Comparison of ENCODE assay signal across 11 mouse cellular contexts in the genomic region with DNA sequence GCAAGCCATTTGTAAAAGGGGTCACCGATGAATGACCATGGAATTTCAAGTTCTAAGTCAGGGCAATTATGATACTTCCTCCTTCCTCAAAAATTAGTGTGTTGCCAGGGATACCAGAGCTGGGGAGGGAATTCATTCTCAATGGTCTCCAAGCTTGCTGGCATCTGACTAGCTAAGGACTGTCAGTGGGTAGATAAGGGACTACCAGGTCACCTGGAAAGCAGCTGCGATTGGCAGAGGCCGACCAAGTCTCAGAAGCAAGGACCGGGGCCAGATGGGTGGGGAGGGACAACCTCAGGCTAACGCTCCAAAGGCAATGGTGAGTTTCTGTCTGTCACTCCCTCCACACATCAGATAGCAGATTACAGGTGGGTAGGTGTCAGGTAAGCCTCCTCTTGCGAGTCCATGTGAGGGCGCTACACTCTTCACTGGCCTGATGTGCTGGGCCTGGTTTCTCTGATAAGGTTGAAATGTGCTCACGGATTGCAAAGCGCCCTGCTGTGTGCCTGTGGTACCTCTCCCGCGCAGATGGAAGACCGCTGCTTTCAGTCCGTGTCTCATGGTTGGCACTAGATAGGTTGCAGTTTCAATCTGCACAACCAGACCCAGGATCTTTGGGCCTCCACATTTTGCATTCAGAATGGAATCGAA. TPM values are rescaled to one million over a fixed set of nuclear protein-coding genes. Genes with fewer than 3 reads are reported as not detected.
DNase-seq lines count a peak whose midpoint lies in the region; ATAC-seq and TF ChIP-seq lines count a peak whose summit lies in the region.
"Had no signal": no experiment of that assay in that cellular context is flagged by ENCODE, and none has a peak within 500 bp of the region (broad histone marks: within the 10 kb centered on the region; RNA-seq: fewer than 3 reads in every experiment).

No protein-coding gene starts in this region.

- H3K9ac ChIP-seq in MEL (ENCODE audit: control insufficient read depth, low read depth, low read length, poor library complexity, severe bottlenecking): no peak overlapping the region
- no peak overlapping the region for H3K9ac ChIP-seq in liver, embryonic 14.5 days (replicated peaks)
- H3K9ac ChIP-seq: forebrain, embryonic 12.5 days had no signal

- no peak overlapping the region for H3K4me3 ChIP-seq in left cerebral cortex, adult 2 months
- H3K4me3 ChIP-seq in MEL (ENCODE audit: control insufficient read depth in 1 of 2, insufficient read depth in 1 of 2, low read depth in 2 of 2, low read length in 2 of 2): no peak overlapping the region
- H3K4me3 ChIP-seq in liver, embryonic 14.5 days (ENCODE audit: insufficient read depth in 1 of 2, low read depth in 2 of 2, low read length in 2 of 2): no peak overlapping the region
- no peak overlapping the region for H3K4me3 ChIP-seq in limb, embryonic 10.5 days
- H3K4me3 ChIP-seq: forebrain, embryonic 12.5 days; hindbrain, embryonic 10.5 days had no signal

- TF ChIP-seq CTCF in left cerebral cortex, adult 2 months (IDR thresholded peaks at IDR 0.05): peak; percentile 1; the same call in 1 of the 2 replicates
- TF ChIP-seq CTCF in MEL (IDR thresholded peaks at IDR 0.05 in 2 of 3, conservative IDR thresholded peaks at IDR 0.05 in 1 of 3; ENCODE audit: control insufficient read depth in 1 of 3, insufficient read depth in 1 of 3, low read depth in 2 of 3, low read length in 3 of 3, poor library complexity in 1 of 3, severe bottlenecking in 1 of 3): 0 out of 6 replicates have a peak, but pooled peaks of 1 of the 3 experiments have one; percentile 5
- TF ChIP-seq CTCF in liver, embryonic 14.5 days (IDR thresholded peaks at IDR 0.05; ENCODE audit: low read depth): peak; percentile 9

- no peaks in the 10 kb centered on the region for H3K9me3 ChIP-seq in MEL (replicated peaks; ENCODE audit: insufficient read depth, low read length)
- no peaks in the 10 kb centered on the region for H3K9me3 ChIP-seq in liver, embryonic 14.5 days (ENCODE audit: control insufficient read depth, low read length)
- H3K9me3 ChIP-seq in limb, embryonic 10.5 days (replicated peaks): no peaks in the 10 kb centered on the region; the same call in 1 of the 2 replicates

- no peaks in the 10 kb centered on the region for H3K36me3 ChIP-seq in MEL (ENCODE audit: control insufficient read depth in 1 of 2, insufficient read depth in 2 of 2, low read length in 2 of 2)
- no peaks in the 10 kb centered on the region for H3K36me3 ChIP-seq in liver, embryonic 14.5 days (replicated peaks; ENCODE audit: control insufficient read depth, insufficient read depth, low read depth)
- no peaks in the 10 kb centered on the region for H3K36me3 ChIP-seq in limb, embryonic 10.5 days
- H3K36me3 ChIP-seq: forebrain, embryonic 12.5 days; hindbrain, embryonic 10.5 days had no signal

- no peak for DNase-seq in left cerebral cortex, adult 2 months (ENCODE audit: extremely low spot score in 1 of 2, low spot score in 2 of 2)
- no peak for DNase-seq in left cerebral cortex, adult 8-10 months (ENCODE audit: low spot score in 2 of 2)
- DNase-seq in MEL (ENCODE audit: low read depth, low spot score): peak; percentile 16
- peak; percentile 46 for DNase-seq in brain, adult 2 months (ENCODE audit: low read depth, low spot score)
- DNase-seq in liver, embryonic 14.5 days (ENCODE audit: low read depth in 3 of 3, low spot score in 3 of 3): no peak
- no peak for DNase-seq in limb, embryonic 10.5 days (ENCODE audit: low spot score)
- no peak for DNase-seq in frontal cortex, postnatal 14 days (ENCODE audit: low spot score in 2 of 2)
- DNase-seq: cerebellum, adult 9-10 months had no signal

- 22% methylated on average over 14 of the region's 14 CpGs for WGBS in liver, embryonic 14.5 days (ENCODE audit: insufficient replicate concordance)
- WGBS in limb, embryonic 10.5 days: 21% methylated on average over 14 of the region's 14 CpGs

- TF ChIP-seq RAD21 in MEL (IDR thresholded peaks at IDR 0.05; ENCODE audit: low read depth, low read length): no peak

- no peaks in the 10 kb centered on the region for H3K4me1 ChIP-seq in MEL (ENCODE audit: control insufficient read depth in 1 of 2, insufficient read depth in 2 of 2, low read length in 2 of 2)
- H3K4me1 ChIP-seq in liver, embryonic 14.5 days (replicated peaks; ENCODE audit: control insufficient read depth in 2 of 2, insufficient read depth in 2 of 2, low read length in 1 of 2): peaks cover 0 to 5% of the 10 kb centered on the region in 2 experiments; a peak in 2 of 4 replicates
- H3K4me1 ChIP-seq in limb, embryonic 10.5 days: peaks cover 9% of the 10 kb centered on the region

- TF ChIP-seq POLR2A in MEL (IDR thresholded peaks at IDR 0.05; ENCODE audit: control insufficient read depth in 1 of 2, insufficient read depth in 1 of 2, low read depth in 1 of 2, low read length in 2 of 2, poor library complexity in 1 of 2): no peak

- H3K4me2 ChIP-seq in liver, embryonic 14.5 days (ENCODE audit: low read depth): no peak overlapping the region
- H3K4me2 ChIP-seq: forebrain, embryonic 12.5 days had no signal

- no peak overlapping the region for H3K27ac ChIP-seq in left cerebral cortex, adult 2 months
- H3K27ac ChIP-seq in MEL (ENCODE audit: control insufficient read depth, low read depth, low read length): no peak overlapping the region
- no peak overlapping the region for H3K27ac ChIP-seq in liver, embryonic 14.5 days
- H3K27ac ChIP-seq in limb, embryonic 10.5 days: no peak overlapping the region
- H3K27ac ChIP-seq: forebrain, embryonic 12.5 days; hindbrain, embryonic 10.5 days had no signal

- intact Hi-C loops in left cerebral cortex, adult 2 months (cut with DNase I): no loop called here

- no peak for TF ChIP-seq EP300 in MEL (IDR thresholded peaks at IDR 0.05; ENCODE audit: low read depth in 1 of 2, low read length in 2 of 2)
- no peak for TF ChIP-seq EP300 in liver, embryonic 14.5 days (IDR thresholded peaks at IDR 0.05; ENCODE audit: low read depth)

- no peaks in the 10 kb centered on the region for H3K79me2 ChIP-seq in MEL (ENCODE audit: control insufficient read depth, insufficient read depth, low read length, poor library complexity)

- no peak for ATAC-seq in liver, embryonic 14.5 days (ENCODE audit: insufficient read depth)

- H3K27me3 ChIP-seq in MEL (ENCODE audit: control insufficient read depth in 1 of 2, insufficient read depth in 2 of 2, low read length in 2 of 2): no peaks in the 10 kb centered on the region
- H3K27me3 ChIP-seq in liver, embryonic 14.5 days (ENCODE audit: control insufficient read depth, insufficient read depth, low read length): no peaks in the 10 kb centered on the region
- H3K27me3 ChIP-seq in limb, embryonic 10.5 days (ENCODE audit: low read depth, poor library complexity, severe bottlenecking): no peaks in the 10 kb centered on the region
- H3K27me3 ChIP-seq: forebrain, embryonic 12.5 days had no signal

TF ChIP-seq in MEL, 35 proteins besides CTCF, POLR2A, EP300 and RAD21:
- TF ChIP-seq TAL1 (IDR thresholded peaks at IDR 0.05; ENCODE audit: low read length) (no peak), E2F4 (IDR thresholded peaks at IDR 0.05; ENCODE audit: borderline replicate concordance, low read depth, low read length) (no peak), GABPA (IDR thresholded peaks at IDR 0.05; ENCODE audit: low read depth, low read length) (no peak), SIN3A (IDR thresholded peaks at IDR 0.05; ENCODE audit: low read length) (no peak), BHLHE40 (IDR thresholded peaks at IDR 0.05; ENCODE audit: borderline replicate concordance, low read depth, low read length) (no peak), MAZ (IDR thresholded peaks at IDR 0.05; ENCODE audit: low read depth, low read length) (no peak), USF2 (IDR thresholded peaks at IDR 0.05; ENCODE audit: borderline replicate concordance in 1 of 2, insufficient read depth in 1 of 2, low read depth in 1 of 2, low read length in 2 of 2) (no peak), TCF12 (IDR thresholded peaks at IDR 0.05; ENCODE audit: low read depth, low read length) (no peak), POLR2AphosphoS5 (IDR thresholded peaks at IDR 0.05; ENCODE audit: borderline replicate concordance, low read depth, low read length) (no peak), NELFE (IDR thresholded peaks at IDR 0.05; ENCODE audit: low read depth, low read length) (no peak)
TF ChIP-seq in MEL: peak in this region for 0.

RNA-seq across cellular contexts. Expression of a gene that starts 19.5 kb away (rescaled TPM):
- not detected for total RNA-seq in left cerebral cortex, adult 2 months (2021)
- not detected for total RNA-seq in left cerebral cortex, adult 8-10 months (2022)
- total RNA-seq in MEL (2012; rRNA removed): not detected in 2 replicates
- under 1 TPM in 1 of 2 experiments, not detected in 1; 0.22 TPM for polyA plus RNA-seq in MEL (2012; ENCODE audit: insufficient read depth in 1 of 2, insufficient read length in 2 of 2, low read depth in 1 of 2, low replicate concordance in 2 of 2, missing spikeins in 1 of 2)
- not detected in 2 replicates for polyA plus RNA-seq in liver, embryonic 14.5 days (2012; rRNA removed)
- polyA plus RNA-seq in liver, embryonic 14.5 days (2014; fragmentation: Nextera tagmentation; extraction: Ambion mirVana): not detected in 2 replicates
- 3.4 and 3.6 TPM in 2 replicates for polyA plus RNA-seq in limb, embryonic 10.5 days (2016; fragmentation: Nextera tagmentation; extraction: Ambion mirVana)
- total RNA-seq: left cerebral cortex, postnatal 36 days had no signal

RNA-seq across cellular contexts. Expression of a gene that starts 54.3 kb away (rescaled TPM):
- total RNA-seq in left cerebral cortex, adult 2 months (2021): 100 to 1,000 TPM; 208 to 213 TPM
- total RNA-seq in left cerebral cortex, adult 8-10 months (2022): 100 to 1,000 TPM; 191 to 234 (median 206) TPM
- total RNA-seq in MEL (2012; rRNA removed): 0.04 TPM in 1 of 2 replicates, not detected in the other
- under 1 TPM in 1 of 2 experiments, not detected in 1; 0.19 TPM for polyA plus RNA-seq in MEL (2012; ENCODE audit: insufficient read depth in 1 of 2, insufficient read length in 2 of 2, low read depth in 1 of 2, low replicate concordance in 2 of 2, missing spikeins in 1 of 2)
- 0.04 TPM in 2 replicates for polyA plus RNA-seq in liver, embryonic 14.5 days (2012; rRNA removed)
- not detected in 2 replicates for polyA plus RNA-seq in liver, embryonic 14.5 days (2014; fragmentation: Nextera tagmentation; extraction: Ambion mirVana)
- not detected in 2 replicates for polyA plus RNA-seq in limb, embryonic 10.5 days (2016; fragmentation: Nextera tagmentation; extraction: Ambion mirVana)
- polyA plus RNA-seq: hindbrain, embryonic 10.5 days had no signal

RNA-seq across cellular contexts. Expression of a gene that starts 56.9 kb away (rescaled TPM):
- 100 to 1,000 TPM; 111 to 116 TPM for total RNA-seq in left cerebral cortex, adult 2 months (2021)
- 100 to 1,000 TPM; 125 to 143 (median 139) TPM for total RNA-seq in left cerebral cortex, adult 8-10 months (2022)
- total RNA-seq in MEL (2012; rRNA removed): 868 and 882 TPM in 2 replicates
- polyA plus RNA-seq in MEL (2012; ENCODE audit: insufficient read depth in 1 of 2, insufficient read length in 2 of 2, low read depth in 1 of 2, low replicate concordance in 2 of 2, missing spikeins in 1 of 2): 1,000 to 10,000 TPM in 1 of 2 experiments, 100 to 1,000 TPM in 1; 722 to 2,287 TPM
- 222 and 368 TPM in 2 replicates for polyA plus RNA-seq in liver, embryonic 14.5 days (2012; rRNA removed)
- 457 and 507 TPM in 2 replicates for polyA plus RNA-seq in liver, embryonic 14.5 days (2014; fragmentation: Nextera tagmentation; extraction: Ambion mirVana)
- 907 and 916 TPM in 2 replicates for polyA plus RNA-seq in limb, embryonic 10.5 days (2016; fragmentation: Nextera tagmentation; extraction: Ambion mirVana)

Comparison
In these comparisons a context has a peak if more than half of its experiments do, and no peak if none do; other contexts are left out.
1. DNase-seq: peak in MEL (single experiment) and brain, adult 2 months (single experiment); none in left cerebral cortex, adult 2 months (0 of 2), left cerebral cortex, adult 8-10 months (0 of 2), liver, embryonic 14.5 days (0 of 3), limb, embryonic 10.5 days (single experiment) and frontal cortex, postnatal 14 days (0 of 2).
2. RNA of a gene that starts 54.3 kb away (total RNA-seq): 208 to 213 TPM in left cerebral cortex, adult 2 months and 191 to 234 TPM in left cerebral cortex, adult 8-10 months; 0.04 TPM in MEL; every median in the first group is over 100 times any median in the second.